Mouse (Mus musculus) liver, embryonic 11.5 days (tissue): ENCODE measurements around the gene Sertad2. TPM values are rescaled to one million over a fixed set of nuclear protein-coding genes. Genes with fewer than 3 reads are reported as not detected.

ENCODE experiments used
- ATAC-seq: fragments of 200-750 bp; cut with Nextera tagmentation; replicated peaks from 2 replicates; pipeline ENCODE4 v1.8.0; 2017; ENCODE audit warnings: moderate number of reproducible peaks, mild to moderate bottlenecking, moderate TSS enrichment, moderate library complexity; ENCODE audit not compliant: low FRiP score
- DNase-seq: peaks from one replicate; pipeline ENCODE4 v3.0.0-alpha.2; 2017; ENCODE audit warnings: low spot score
- H3K27ac ChIP-seq: fragments of 300-500 bp; sonication (generic); 2 replicates; pipeline ENCODE4 v1.5.1; 2014; ENCODE audit warnings: mild to moderate bottlenecking, low read depth, low read length, control low read depth
- H3K27me3 ChIP-seq: fragments of 300-500 bp; sonication (generic); replicated peaks from 2 replicates; pipeline ENCODE4 v1.6.1; 2014; ENCODE audit warnings: low read length, mixed read lengths; ENCODE audit not compliant: control insufficient read depth, insufficient read depth
- H3K36me3 ChIP-seq: fragments of 300-500 bp; sonication (generic); 2 replicates; pipeline ENCODE4 v1.6.1; 2014; ENCODE audit warnings: mild to moderate bottlenecking, low read length, moderate library complexity, mixed read lengths; ENCODE audit not compliant: control insufficient read depth, insufficient read depth
- H3K4me1 ChIP-seq: fragments of 300-500 bp; sonication (generic); replicated peaks from 2 replicates; pipeline ENCODE4 v1.6.1; 2014; ENCODE audit warnings: low read length, mixed read lengths; ENCODE audit not compliant: control insufficient read depth, insufficient read depth
- H3K4me2 ChIP-seq: fragments of 300-500 bp; sonication (generic); 2 replicates; pipeline ENCODE4 v1.6.1; 2014; ENCODE audit warnings: mild to moderate bottlenecking, control low read depth, moderate library complexity
- H3K4me3 ChIP-seq: fragments of 300-500 bp; sonication (generic); 2 replicates; pipeline ENCODE4 v1.5.1; 2014; ENCODE audit warnings: low read depth, low read length, control low read depth
- H3K9ac ChIP-seq: fragments of 300-500 bp; sonication (generic); 2 replicates; pipeline ENCODE4 v1.6.1; 2014; ENCODE audit warnings: low read depth, low read length, control low read depth
- H3K9me3 ChIP-seq: fragments of 300-500 bp; sonication (generic); 2 replicates; pipeline ENCODE4 v1.6.1; 2016; ENCODE audit warnings: low read length, inconsistent platforms, mixed read lengths; ENCODE audit not compliant: control insufficient read depth
- WGBS: fragments of 180-500 bp; shearing (Covaris S2); extraction: QIAGEN DNeasy Blood & Tissue Kit; methylation state at CpG from one replicate; pipeline ENCODE4 v1.1.7; 2014; 5-methylcytosine and 5-hydroxymethylcytosine counted together
- polyA plus RNA-seq: library from polyadenylated mRNA; unstranded; fragments of >200 nt; fragmentation: Nextera tagmentation; extraction: Ambion mirVana; gene quantifications from 2 replicates; pipeline ENCODE4 v1.2.1, GENCODE M21; 2014

The Sertad2 gene
- polyA plus RNA-seq, 1 experiment from 2014 or later, result 16.2 TPM

DNA sequence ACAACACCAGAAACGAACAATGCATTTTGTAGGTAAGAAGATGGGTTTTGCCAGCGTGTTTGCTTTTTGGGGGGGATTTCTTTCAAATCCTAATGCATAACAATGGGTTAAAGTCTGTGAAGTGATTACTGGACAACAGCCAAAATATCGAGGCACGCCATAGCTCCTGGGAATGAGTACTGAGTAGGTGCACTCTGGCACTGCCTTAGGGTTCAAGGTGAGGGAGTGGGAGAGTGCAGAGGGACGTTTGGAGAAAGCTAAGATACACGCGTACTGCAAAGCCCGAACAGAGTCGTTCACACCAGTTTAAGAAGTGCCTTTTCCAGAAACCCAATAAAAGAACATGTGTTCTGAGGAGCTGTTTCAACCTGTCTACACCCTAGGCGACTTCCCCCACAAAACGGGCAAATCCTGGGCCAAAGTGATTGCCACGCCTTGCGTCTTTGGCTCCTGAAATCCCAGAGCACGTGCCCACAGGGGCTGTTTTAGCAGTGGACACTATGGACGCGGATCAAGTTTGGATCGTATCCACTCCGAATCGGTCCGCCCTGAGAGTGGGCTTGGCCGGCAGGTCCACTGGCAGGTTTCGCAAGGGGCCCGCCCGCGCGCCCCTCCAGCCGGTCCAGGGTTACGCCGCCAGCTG lies 937 bp upstream of the Sertad2 start:
- 2% methylated on average over 29 of the region's 29 CpGs for WGBS
- peak overlapping the region; percentile 70 for H3K9ac ChIP-seq
- H3K9me3 ChIP-seq, result no peaks in the 10 kb centered on the region
- H3K4me2 ChIP-seq, result peak overlapping the region; percentile 64
- peaks cover 7% of the 10 kb centered on the region; the same call in 1 of the 2 replicates for H3K4me1 ChIP-seq
- H3K4me3 ChIP-seq, result peak overlapping the region; percentile 83
- H3K27me3 ChIP-seq, result no peaks in the 10 kb centered on the region
- ATAC-seq, result no peak
- H3K36me3 ChIP-seq, result no peaks in the 10 kb centered on the region
- H3K27ac ChIP-seq, result no peak overlapping the region
- DNase-seq, result no peak

DNA sequence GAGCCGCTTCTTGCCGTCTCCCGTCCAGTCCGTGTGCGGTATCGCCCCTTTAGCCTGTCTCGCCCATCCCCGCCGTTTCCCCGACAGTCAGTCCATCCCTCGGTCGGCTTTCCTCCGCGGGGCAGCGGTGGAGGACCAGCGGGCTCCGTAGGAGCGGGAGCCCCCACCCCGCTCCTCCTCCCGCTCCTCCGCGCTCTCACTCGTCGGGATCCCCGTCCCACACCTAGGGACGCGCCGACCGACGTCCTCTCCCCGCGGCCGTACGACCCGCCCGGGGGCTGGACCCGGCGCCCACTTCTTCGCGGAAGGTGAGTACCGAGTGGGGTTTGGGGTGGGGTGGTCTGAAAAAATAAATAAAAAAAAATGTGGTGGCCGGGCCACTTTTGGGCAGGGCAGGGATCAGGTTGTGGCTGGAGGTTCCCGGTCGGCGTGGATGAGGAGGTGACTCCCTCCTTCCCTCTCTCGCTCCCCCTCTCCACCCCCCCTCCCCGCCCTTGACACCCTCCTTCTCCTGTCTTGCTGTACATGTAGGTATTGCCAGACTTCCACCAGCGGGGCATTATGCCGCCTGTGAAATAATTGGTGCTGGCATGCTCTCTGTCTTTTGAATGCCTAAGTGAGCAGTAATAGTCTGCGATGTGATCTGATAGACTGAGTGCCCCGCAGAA lies 534 bp downstream of the Sertad2 start:
- Histone ChIP-seq H3K4me3 (peak overlapping the region; percentile 83), H3K9me3 (no peaks in the 10 kb centered on the region), H3K27ac (peak overlapping the region; percentile 80), H3K36me3 (no peaks in the 10 kb centered on the region), H3K4me1 (peaks cover 7% of the 10 kb centered on the region; the same call in 1 of the 2 replicates), H3K9ac (peak overlapping the region; percentile 70), H3K4me2 (peak overlapping the region; percentile 64), H3K27me3 (no peaks in the 10 kb centered on the region)
- under 1% methylated on average over 51 of the region's 51 CpGs for WGBS
- peak; percentile 68 for DNase-seq
- ATAC-seq, result peak; percentile 5

DNA sequence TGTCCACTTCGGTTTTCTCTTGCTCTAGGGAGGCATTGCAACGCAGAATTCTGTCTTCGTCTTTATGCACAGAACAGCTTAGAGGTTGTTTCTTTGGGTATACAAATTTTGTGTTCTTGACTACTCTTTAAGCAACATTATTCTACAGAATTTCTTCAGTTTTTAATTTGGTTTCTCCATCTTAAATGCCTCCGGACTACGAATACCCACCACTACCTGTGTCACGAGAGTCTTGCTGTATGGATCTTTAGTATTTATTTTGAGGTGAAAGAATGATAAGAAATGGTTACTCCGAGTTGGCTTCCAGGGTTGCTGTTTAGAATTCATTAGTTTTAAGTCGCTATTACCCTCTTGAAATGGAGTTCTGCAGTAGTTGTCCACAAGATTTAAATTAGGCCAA lies 1.3 kb downstream of the Sertad2 start:
- peak overlapping the region; percentile 64 for H3K4me2 ChIP-seq
- no peak overlapping the region for H3K9ac ChIP-seq
- no peaks in the 10 kb centered on the region for H3K36me3 ChIP-seq
- peaks cover 4% of the 10 kb centered on the region; the same call in 1 of the 2 replicates for H3K4me1 ChIP-seq
- 56% methylated on average over 8 of the region's 8 CpGs for WGBS
- no peaks in the 10 kb centered on the region for H3K27me3 ChIP-seq
- no peak for ATAC-seq
- no peak overlapping the region for H3K27ac ChIP-seq
- DNase-seq, result no peak
- H3K9me3 ChIP-seq, result no peaks in the 10 kb centered on the region
- peak overlapping the region; percentile 83; the same call in 1 of the 2 replicates for H3K4me3 ChIP-seq

DNA sequence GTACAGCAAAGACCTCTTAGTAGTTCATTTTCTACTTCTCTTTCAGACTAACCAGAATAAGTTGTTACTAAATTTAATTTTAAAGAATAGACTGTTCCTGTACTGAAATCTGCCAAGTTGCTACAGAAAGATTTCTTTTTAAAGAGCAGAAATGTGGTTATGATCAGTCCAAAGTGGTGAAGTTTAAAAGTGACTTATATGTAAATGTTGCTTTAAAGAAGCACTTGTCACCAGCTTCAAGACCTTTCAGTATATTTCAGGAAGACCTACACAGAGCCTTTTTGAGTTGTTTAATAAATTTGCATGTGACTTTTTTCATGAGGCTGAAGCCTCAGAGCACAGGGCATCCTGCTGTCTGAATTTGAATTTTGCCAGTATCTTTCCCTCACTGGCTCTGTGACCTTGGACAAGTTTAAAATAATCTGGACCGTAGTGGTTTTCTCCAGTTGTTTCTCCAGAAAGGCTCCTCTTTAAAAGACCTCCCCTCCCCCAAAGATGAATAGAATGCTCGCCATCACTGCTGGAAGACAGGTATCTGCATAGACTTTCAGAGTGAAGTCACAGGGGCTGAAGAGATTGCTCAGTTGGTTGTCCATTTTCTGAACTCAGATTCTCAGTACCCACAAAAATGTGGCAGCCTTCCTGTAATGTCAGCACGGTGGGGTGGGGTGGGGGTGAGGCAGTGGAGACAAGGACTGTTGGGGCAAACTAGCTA lies 1.9 kb downstream of the Sertad2 start:
- no peaks in the 10 kb centered on the region for H3K27me3 ChIP-seq
- H3K36me3 ChIP-seq, result no peaks in the 10 kb centered on the region
- no peak overlapping the region for H3K9ac ChIP-seq
- H3K4me2 ChIP-seq, result no peak overlapping the region
- ATAC-seq (no peak), DNase-seq (no peak)
- WGBS, result 58% methylated on average over 3 of the region's 3 CpGs
- peaks cover 4% of the 10 kb centered on the region; the same call in 1 of the 2 replicates for H3K4me1 ChIP-seq
- no peak overlapping the region for H3K27ac ChIP-seq
- H3K9me3 ChIP-seq, result no peaks in the 10 kb centered on the region
- no peak overlapping the region for H3K4me3 ChIP-seq

DNA sequence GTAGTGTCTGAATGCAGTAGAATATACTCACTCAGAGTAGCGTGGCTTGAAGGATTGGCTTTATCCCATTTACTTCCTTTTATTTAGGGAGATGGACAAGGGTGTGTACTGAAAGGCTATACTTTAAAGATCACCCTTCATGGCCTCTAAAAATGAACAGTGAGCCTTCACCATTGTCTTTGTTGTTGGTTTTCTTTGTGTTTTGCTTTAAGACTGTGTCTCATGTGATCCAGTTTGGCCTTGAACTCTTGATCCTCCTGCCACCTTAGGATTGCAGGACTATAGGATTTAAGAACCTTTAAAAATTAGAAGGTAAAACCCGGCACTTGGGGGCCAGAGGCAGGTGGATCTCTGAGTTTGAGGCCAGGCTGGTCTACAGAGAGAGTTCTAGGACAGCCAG lies 6.4 kb downstream of the Sertad2 start:
- H3K4me1 ChIP-seq, result no peaks in the 10 kb centered on the region
- H3K9me3 ChIP-seq, result no peaks in the 10 kb centered on the region
- H3K9ac ChIP-seq, result no peak overlapping the region
- WGBS, result 71% methylated on average over 2 of the region's 2 CpGs
- H3K4me2 ChIP-seq, result no peak overlapping the region
- no peaks in the 10 kb centered on the region for H3K27me3 ChIP-seq
- no peak overlapping the region for H3K27ac ChIP-seq
- H3K4me3 ChIP-seq, result no peak overlapping the region
- DNase-seq (no peak), ATAC-seq (no peak)
- no peaks in the 10 kb centered on the region for H3K36me3 ChIP-seq

DNA sequence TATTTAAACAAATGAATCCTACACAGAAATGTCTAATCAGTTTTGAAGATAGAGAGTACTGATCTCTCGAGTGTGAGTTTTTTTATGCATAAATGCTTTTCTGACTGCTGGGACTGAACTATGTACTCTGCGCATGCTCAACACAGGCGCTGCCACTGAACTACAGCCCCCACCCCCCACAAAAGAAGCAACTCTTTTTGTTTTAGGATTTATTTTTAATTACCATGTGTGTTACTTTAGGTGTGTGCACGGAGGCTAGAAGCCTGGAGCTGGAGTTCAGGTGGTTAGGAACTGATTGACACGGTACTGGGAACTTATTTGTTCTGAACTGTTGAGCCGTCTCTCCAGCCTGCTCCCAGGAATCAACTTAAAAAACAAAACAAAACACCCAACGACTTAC lies 7.1 kb downstream of the Sertad2 start:
- Histone ChIP-seq H3K9ac (no peak overlapping the region), H3K27ac (no peak overlapping the region), H3K36me3 (no peaks in the 10 kb centered on the region), H3K4me3 (no peak overlapping the region), H3K4me1 (peaks cover under 1% of the 10 kb centered on the region; the same call in 1 of the 2 replicates), H3K4me2 (no peak overlapping the region), H3K27me3 (no peaks in the 10 kb centered on the region), H3K9me3 (no peaks in the 10 kb centered on the region)
- WGBS, result 76% methylated on average over 7 of the region's 7 CpGs
- ATAC-seq, result no peak
- DNase-seq, result no peak

DNA sequence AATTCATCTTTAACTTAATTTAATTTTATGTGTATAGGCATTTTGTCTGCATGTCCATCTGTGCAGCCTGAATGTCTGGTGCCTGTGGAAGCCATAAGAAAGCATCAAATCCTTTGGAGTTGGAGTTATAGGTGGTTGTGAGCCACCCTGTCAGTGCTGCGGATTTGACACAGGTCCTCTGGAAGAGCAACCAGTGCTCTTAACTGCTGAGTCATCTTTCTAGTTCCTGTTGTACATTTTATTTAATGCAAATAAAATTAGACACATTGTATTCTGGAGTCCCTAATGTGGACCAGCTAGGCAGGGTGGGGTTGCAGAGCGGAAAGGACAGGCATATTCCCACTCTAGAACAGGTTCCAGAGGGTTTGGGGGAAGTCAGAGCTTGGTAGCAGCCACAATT lies 9.0 kb downstream of the Sertad2 start:
- no peak overlapping the region for H3K4me2 ChIP-seq
- DNase-seq (no peak), ATAC-seq (no peak)
- H3K27me3 ChIP-seq, result no peaks in the 10 kb centered on the region
- 86% methylated on average over 2 of the region's 2 CpGs for WGBS
- H3K9me3 ChIP-seq, result no peaks in the 10 kb centered on the region
- no peak overlapping the region for H3K27ac ChIP-seq
- peaks cover 18% of the 10 kb centered on the region for H3K4me1 ChIP-seq
- no peak overlapping the region for H3K9ac ChIP-seq
- H3K4me3 ChIP-seq, result no peak overlapping the region
- no peaks in the 10 kb centered on the region for H3K36me3 ChIP-seq

DNA sequence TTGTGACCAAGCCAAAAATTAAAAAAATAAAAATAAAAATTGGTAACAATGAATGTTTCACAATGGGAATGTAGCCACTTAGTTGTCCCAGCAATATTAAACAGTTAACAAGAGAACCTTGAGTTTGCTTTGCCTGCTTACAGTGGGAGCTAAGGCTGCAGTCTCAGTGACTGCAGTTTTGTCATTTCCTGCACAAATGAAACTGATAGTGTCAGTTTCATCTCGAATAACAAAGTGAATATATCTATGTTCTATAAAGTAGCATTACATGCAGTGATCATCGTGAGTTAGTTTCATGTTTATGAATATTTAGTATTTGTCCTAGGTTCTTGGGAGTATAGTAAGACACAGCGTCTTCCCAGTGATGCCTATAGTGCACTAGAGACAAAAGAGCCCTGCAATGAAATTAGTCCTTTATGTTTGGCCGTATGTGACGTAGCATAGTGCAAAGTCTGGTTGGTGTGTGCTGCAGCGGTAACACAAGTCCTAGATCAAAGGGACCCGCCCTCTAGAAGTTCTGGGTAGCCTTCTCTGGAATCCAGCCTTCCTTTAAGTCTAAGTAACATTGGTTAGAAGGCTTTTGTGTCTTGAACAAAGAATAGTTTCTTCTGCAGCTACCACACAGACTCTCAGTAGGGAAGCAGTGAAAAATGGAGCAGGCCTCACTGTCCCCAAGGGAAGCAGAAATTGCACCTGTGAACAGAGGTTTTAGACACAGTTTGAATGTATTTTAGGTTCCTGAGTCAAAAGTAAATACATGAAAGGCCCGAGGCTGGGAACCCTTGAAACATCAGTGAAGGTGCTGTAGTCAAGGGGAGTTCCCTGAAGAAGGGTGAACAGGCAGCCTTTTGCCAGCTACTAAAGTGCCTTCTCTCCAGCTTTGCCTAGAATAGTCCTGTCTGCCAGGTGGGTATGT lies 10.0 kb downstream of the Sertad2 start:
- Histone ChIP-seq H3K9ac (no peak overlapping the region), H3K27me3 (no peaks in the 10 kb centered on the region), H3K9me3 (no peaks in the 10 kb centered on the region), H3K4me1 (peaks cover 18% of the 10 kb centered on the region), H3K27ac (no peak overlapping the region), H3K4me2 (no peak overlapping the region), H3K4me3 (no peak overlapping the region), H3K36me3 (no peaks in the 10 kb centered on the region)
- WGBS, result 85% methylated on average over 8 of the region's 8 CpGs
- no peak for ATAC-seq
- DNase-seq, result no peak
